Mouse (Mus musculus): ENCODE data around the gene Olfr592. TPM values are rescaled to one million over a fixed set of nuclear protein-coding genes. Genes with fewer than 3 reads are reported as not detected.

The Olfr592 gene
- total RNA-seq (2023): not detected

DNA sequence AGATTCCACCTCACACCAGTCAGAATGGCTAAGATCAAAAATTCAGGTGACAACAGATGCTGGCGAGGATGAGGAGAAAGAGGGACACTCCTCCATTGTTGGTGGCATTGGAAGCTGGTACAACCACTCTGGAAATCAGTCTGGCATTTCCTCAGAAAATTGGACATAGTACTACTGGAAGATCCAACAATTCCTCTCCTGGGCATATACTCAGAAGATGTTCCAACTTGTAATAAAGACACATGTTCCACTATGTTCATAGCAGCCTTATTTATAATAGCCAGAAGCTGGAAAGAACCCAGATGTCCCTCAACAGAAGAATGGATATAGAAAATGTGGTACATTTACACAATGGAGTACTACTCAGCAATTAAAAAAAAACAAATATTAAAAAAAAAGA, at the start of gene Olfr592:
Olfr592 (plus strand) TSS at position 301 of the 400 bp plus-strand sequence.

DNA sequence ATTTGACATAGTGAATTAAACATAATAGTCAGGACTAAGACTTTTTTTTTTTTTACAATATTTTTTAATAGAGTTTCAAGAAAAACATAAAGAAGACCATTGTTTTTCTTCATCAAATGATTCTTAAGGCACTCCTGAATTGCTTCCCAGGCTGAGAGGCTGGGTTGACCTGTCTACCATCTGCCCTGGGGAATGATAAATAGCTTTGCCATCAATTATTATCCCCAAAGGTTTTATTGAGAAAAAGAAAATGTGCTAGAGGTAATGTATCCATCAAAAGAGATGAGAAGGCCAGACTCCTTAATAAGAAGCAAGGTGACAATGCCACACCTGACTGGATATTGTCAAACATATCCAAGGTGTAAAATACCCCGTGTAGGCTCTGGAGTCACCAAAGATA, 44.0 kb upstream of the Olfr592 start, which contains the start of gene Olfr588-ps1:
Olfr588-ps1 (plus strand) TSS at position 301 of the 400 bp plus-strand sequence.

DNA sequence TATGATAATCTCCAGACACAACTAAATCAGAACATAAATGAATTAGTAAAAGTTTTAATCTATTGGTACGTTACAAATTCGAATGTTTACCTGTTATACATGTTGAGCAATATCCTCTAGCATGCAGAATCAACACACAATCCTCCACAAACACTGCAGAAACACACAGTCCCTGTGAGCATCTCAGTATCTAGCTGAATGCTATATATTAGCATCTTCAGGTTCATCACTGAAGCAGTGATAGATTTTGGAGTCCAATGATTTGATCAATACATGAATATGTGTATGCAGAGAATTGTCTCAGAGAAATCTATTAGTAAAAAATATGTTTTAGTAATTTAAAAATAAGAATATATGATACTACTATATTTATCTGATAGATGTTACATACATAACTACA, 28.3 kb upstream of the Olfr592 start, which contains the start of gene Olfr589:
Olfr589 (minus strand) TSS at position 101 of the 400 bp plus-strand sequence.

GRCm38 (mm10) chr7:103178240-103178639, 6.4 kb upstream of the Olfr592 start, which contains the start of gene Olfr591:
Gene Olfr591 (minus strand): TSS chr7:103178340.

GRCm38 (mm10) chr7:103211562-103211961, 27.0 kb downstream of the Olfr592 start, which contains the start of gene Olfr593:
Gene Olfr593 (plus strand): TSS chr7:103211862.

GRCm38 (mm10) chr7:103216696-103217095, 32.1 kb downstream of the Olfr592 start, which contains the start of gene Olfr594:
Gene Olfr594 (plus strand): TSS chr7:103216996.

Other genes with a start within 250 kb of the Olfr592 start
- gene Olfr573-ps1, start 242.2 kb upstream of the Olfr592 start, total RNA-seq (2023): not detected
- gene Olfr574, start 236.3 kb upstream of the Olfr592 start, total RNA-seq (2023): not detected
- not detected for gene Olfr575, start 226.0 kb upstream of the Olfr592 start, total RNA-seq (2023)
- not detected for gene Olfr576, start 222.1 kb upstream of the Olfr592 start, total RNA-seq (2023)
- gene Olfr577, start 208.9 kb upstream of the Olfr592 start, total RNA-seq (2023): not detected
- not detected for gene Olfr578, start 195.5 kb upstream of the Olfr592 start, total RNA-seq (2023)
- not detected for gene Olfr582, start 146.8 kb upstream of the Olfr592 start, total RNA-seq (2023)
- gene Olfr583, start 133.5 kb upstream of the Olfr592 start, total RNA-seq (2023): not detected
- gene Olfr584, start 102.9 kb upstream of the Olfr592 start, total RNA-seq (2023): not detected
- gene Olfr585, start 87.1 kb upstream of the Olfr592 start, total RNA-seq (2023): not detected
- gene Olfr586, start 59.2 kb upstream of the Olfr592 start, total RNA-seq (2023): not detected
- gene Olfr588-ps1, start 43.9 kb upstream of the Olfr592 start, total RNA-seq (2023): not detected
- not detected for gene Olfr589, start 28.4 kb upstream of the Olfr592 start, total RNA-seq (2023)
- not detected for gene Olfr591, start 6.5 kb upstream of the Olfr592 start, total RNA-seq (2023)
- gene Olfr593, start 27.1 kb downstream of the Olfr592 start, total RNA-seq (2023): not detected
- gene Olfr594, start 32.2 kb downstream of the Olfr592 start, total RNA-seq (2023): not detected
- gene Usp17ld, start 67.7 kb downstream of the Olfr592 start, total RNA-seq (2023): not detected
- not detected for gene Olfr596, start 120.8 kb downstream of the Olfr592 start, total RNA-seq (2023)
- not detected for gene Olfr597, start 131.5 kb downstream of the Olfr592 start, total RNA-seq (2023)
- gene Olfr598, start 138.8 kb downstream of the Olfr592 start, total RNA-seq (2023): not detected
- gene Olfr599, start 151.1 kb downstream of the Olfr592 start, total RNA-seq (2023): not detected
- not detected for gene Olfr600, start 164.9 kb downstream of the Olfr592 start, total RNA-seq (2023)
- gene Olfr601, start 177.9 kb downstream of the Olfr592 start, total RNA-seq (2023): not detected
- not detected for gene Olfr603, start 201.4 kb downstream of the Olfr592 start, total RNA-seq (2023)
- not detected for gene Usp17lc, start 230.3 kb downstream of the Olfr592 start, total RNA-seq (2023)

Measured in CD8-positive naive resting alpha-beta T cell, adult 57 days (primary cell).